Mouse (Mus musculus): ENCODE data around the gene Smurf2.

Gene Smurf2

GRCm38 (mm10) chr11:106777395-106777794, 143.1 kb downstream of the Smurf2 start:
- DNase-seq (ENCODE audit: low spot score in 2 of 2): no peak

- no peak for DNase-seq (ENCODE audit: low spot score in 2 of 2)
These were observed 143.6 kb downstream of the Smurf2 start for GRCm38 (mm10) chr11:106776960-106777359.

- no peak for DNase-seq (ENCODE audit: low spot score in 2 of 2)
These were observed 147.5 kb downstream of the Smurf2 start for GRCm38 (mm10) chr11:106773061-106773460.

- peak; percentile 54 to 74 for DNase-seq (ENCODE audit: low spot score in 2 of 2)
These were observed 150.1 kb downstream of the Smurf2 start for GRCm38 (mm10) chr11:106770195-106770974.

All from spleen, postnatal 4 days (tissue).